Mouse (Mus musculus) E14TG2a.4 (cell line): ENCODE results near the gene Foxr1.

Experiments used
- CTCF ChIP-seq: conservative IDR thresholded peaks from 2 replicates; pipeline ENCODE4 v1.5.1; 2014; ENCODE audit warnings: low read length
- POU5F1 ChIP-seq: IDR thresholded peaks from 2 replicates; pipeline ENCODE4 v1.6.1; 2014; ENCODE audit warnings: low read length, borderline replicate concordance

- no peak for TF ChIP-seq CTCF
- no peak for TF ChIP-seq POU5F1
These were observed 41.2 kb upstream of the Foxr1 start for GRCm38 (mm10) chr9:44482112-44482511.
